Mouse (Mus musculus): ENCODE measurements around the gene Itga4.

Gene Itga4

DNA sequence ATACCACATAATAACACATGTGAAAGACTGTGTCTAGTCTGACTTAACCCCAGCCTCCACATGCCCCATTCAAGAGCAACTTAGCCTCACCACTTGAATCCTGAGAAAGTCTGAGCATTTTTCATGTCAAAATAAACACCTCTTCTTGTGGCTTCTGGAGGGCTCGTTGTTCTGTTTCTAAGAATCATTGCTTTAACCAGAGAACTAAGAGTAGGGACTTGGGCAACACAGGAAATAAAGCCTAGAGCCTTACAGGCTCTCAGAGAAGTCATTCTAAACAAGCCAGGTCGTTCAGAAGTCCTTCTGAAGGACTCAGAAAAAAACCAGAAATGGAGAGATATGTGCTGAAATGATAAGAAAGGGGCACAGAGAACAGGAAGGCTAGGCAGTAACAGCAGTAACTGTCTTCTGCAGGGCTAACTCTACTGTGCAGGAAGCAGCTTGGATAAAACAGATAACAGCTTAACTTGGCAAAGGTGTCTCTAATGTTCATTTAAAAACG is 14.9 kb downstream of the Itga4 start:
- Histone ChIP-seq H3K27me3 (ENCODE audit: insufficient read depth, low read length) (no peaks in the 10 kb centered on the region), H3K9me3 (ENCODE audit: low read length) (no peaks in the 10 kb centered on the region), H3K4me3 (replicated peaks; ENCODE audit: low read length) (no peak overlapping the region), H3K4me1 (replicated peaks; ENCODE audit: low read depth, low read length) (no peaks in the 10 kb centered on the region), H3K36me3 (ENCODE audit: insufficient read depth, low read length) (no peaks in the 10 kb centered on the region)
- TF ChIP-seq NANOG (IDR thresholded peaks at IDR 0.05; ENCODE audit: borderline replicate concordance, low read length) = no peak
- no peak for TF ChIP-seq CTCF (conservative IDR thresholded peaks at IDR 0.05; ENCODE audit: low read length)
- TF ChIP-seq POU5F1 (IDR thresholded peaks at IDR 0.05; ENCODE audit: borderline replicate concordance, low read length) = no peak

- Histone ChIP-seq H3K9me3 (ENCODE audit: low read length) (no peaks in the 10 kb centered on the region), H3K36me3 (ENCODE audit: insufficient read depth, low read length) (no peaks in the 10 kb centered on the region), H3K27me3 (ENCODE audit: insufficient read depth, low read length) (no peaks in the 10 kb centered on the region), H3K4me1 (replicated peaks; ENCODE audit: low read depth, low read length) (no peaks in the 10 kb centered on the region), H3K4me3 (replicated peaks; ENCODE audit: low read length) (no peak overlapping the region)
- TF ChIP-seq POU5F1 (IDR thresholded peaks at IDR 0.05; ENCODE audit: borderline replicate concordance, low read length) = no peak
- TF ChIP-seq NANOG (IDR thresholded peaks at IDR 0.05; ENCODE audit: borderline replicate concordance, low read length) = no peak
- TF ChIP-seq CTCF (conservative IDR thresholded peaks at IDR 0.05; ENCODE audit: low read length) = no peak
Observed at GRCm38 (mm10) chr2:79271838-79272237, 16.6 kb downstream of the Itga4 start.

DNA sequence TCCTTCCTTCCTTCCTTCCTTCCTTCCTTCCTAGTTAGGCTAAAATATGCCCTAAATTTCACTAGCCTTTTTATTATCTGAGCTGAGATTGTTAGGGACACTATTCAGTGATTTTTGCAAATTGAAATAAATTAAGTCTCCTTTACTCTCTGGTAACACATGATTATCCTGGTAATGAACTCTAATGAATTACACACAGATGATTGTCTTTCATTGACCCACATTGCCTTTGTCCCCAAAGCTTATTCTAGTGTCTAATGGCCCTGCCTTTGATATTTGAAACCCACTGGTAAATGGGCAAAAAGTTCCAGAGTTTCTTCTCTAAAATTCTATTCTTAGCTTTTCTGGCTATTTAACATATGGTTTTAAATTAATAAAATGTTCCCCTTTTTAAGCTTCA is 23.4 kb downstream of the Itga4 start:
- no peaks in the 10 kb centered on the region for H3K27me3 ChIP-seq (ENCODE audit: insufficient read depth, low read length)
- no peak overlapping the region for H3K4me3 ChIP-seq (replicated peaks; ENCODE audit: low read length)
- no peaks in the 10 kb centered on the region for H3K9me3 ChIP-seq (ENCODE audit: low read length)
- H3K4me1 ChIP-seq (replicated peaks; ENCODE audit: low read depth, low read length) = no peaks in the 10 kb centered on the region
- no peaks in the 10 kb centered on the region for H3K36me3 ChIP-seq (ENCODE audit: insufficient read depth, low read length)
- TF ChIP-seq NANOG (IDR thresholded peaks at IDR 0.05; ENCODE audit: borderline replicate concordance, low read length) (no peak), CTCF (conservative IDR thresholded peaks at IDR 0.05; ENCODE audit: low read length) (no peak), POU5F1 (IDR thresholded peaks at IDR 0.05; ENCODE audit: borderline replicate concordance, low read length) (no peak)

- Histone ChIP-seq H3K4me1 (replicated peaks; ENCODE audit: low read depth, low read length) (no peaks in the 10 kb centered on the region), H3K9me3 (ENCODE audit: low read length) (no peaks in the 10 kb centered on the region), H3K36me3 (ENCODE audit: insufficient read depth, low read length) (no peaks in the 10 kb centered on the region), H3K27me3 (ENCODE audit: insufficient read depth, low read length) (no peaks in the 10 kb centered on the region), H3K4me3 (replicated peaks; ENCODE audit: low read length) (no peak overlapping the region)
- TF ChIP-seq POU5F1 (IDR thresholded peaks at IDR 0.05; ENCODE audit: borderline replicate concordance, low read length) (no peak), NANOG (IDR thresholded peaks at IDR 0.05; ENCODE audit: borderline replicate concordance, low read length) (no peak), CTCF (conservative IDR thresholded peaks at IDR 0.05; ENCODE audit: low read length) (no peak)
Observed at GRCm38 (mm10) chr2:79284206-79284605, 29.0 kb downstream of the Itga4 start.

DNA sequence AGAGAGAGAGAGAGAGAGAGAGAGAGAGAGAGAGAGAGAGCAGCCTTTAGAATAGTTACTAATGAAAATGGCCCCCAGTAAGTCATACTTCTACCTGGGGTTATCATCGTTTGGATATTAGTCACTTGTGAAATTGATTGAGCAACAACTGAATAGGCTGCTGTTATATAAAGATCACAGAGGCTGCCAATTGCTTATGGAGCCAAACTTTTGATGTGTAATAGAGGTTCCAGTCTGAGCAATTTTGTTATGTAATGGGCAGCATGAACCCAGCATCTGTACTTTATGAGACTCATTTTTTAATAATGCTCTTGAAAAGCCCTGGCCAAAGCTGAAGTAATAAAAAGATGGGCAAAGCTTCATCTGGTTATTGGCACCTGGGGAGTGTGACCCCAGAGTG is 34.9 kb downstream of the Itga4 start:
- Histone ChIP-seq H3K4me3 (replicated peaks; ENCODE audit: low read length) (no peak overlapping the region), H3K27me3 (ENCODE audit: insufficient read depth, low read length) (no peaks in the 10 kb centered on the region), H3K4me1 (replicated peaks; ENCODE audit: low read depth, low read length) (no peaks in the 10 kb centered on the region), H3K36me3 (ENCODE audit: insufficient read depth, low read length) (no peaks in the 10 kb centered on the region), H3K9me3 (ENCODE audit: low read length) (no peaks in the 10 kb centered on the region)
- TF ChIP-seq NANOG (IDR thresholded peaks at IDR 0.05; ENCODE audit: borderline replicate concordance, low read length) = no peak
- no peak for TF ChIP-seq POU5F1 (IDR thresholded peaks at IDR 0.05; ENCODE audit: borderline replicate concordance, low read length)
- TF ChIP-seq CTCF (conservative IDR thresholded peaks at IDR 0.05; ENCODE audit: low read length) = no peak

DNA sequence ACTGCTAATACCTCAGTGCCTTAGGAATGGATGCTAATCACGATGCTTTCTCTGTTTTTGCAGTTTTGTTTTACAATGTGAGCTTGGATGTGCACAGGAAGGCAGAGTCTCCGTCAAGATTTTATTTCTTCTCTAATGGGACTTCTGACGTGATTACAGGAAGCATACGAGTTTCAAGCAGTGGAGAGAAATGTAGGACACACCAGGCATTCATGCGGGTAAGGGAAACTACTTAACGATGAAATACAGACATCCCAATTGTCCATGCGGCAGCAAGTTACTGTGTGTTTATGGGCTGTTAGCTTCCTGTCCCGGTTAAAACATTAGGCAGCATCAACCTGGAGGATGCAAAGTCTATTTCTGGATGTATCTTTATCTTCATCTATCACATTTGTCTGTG is 36.7 kb downstream of the Itga4 start:
- Histone ChIP-seq H3K27me3 (ENCODE audit: insufficient read depth, low read length) (no peaks in the 10 kb centered on the region), H3K36me3 (ENCODE audit: insufficient read depth, low read length) (no peaks in the 10 kb centered on the region), H3K4me1 (replicated peaks; ENCODE audit: low read depth, low read length) (no peaks in the 10 kb centered on the region), H3K9me3 (ENCODE audit: low read length) (no peaks in the 10 kb centered on the region), H3K4me3 (replicated peaks; ENCODE audit: low read length) (no peak overlapping the region)
- TF ChIP-seq NANOG (IDR thresholded peaks at IDR 0.05; ENCODE audit: borderline replicate concordance, low read length) = no peak
- no peak for TF ChIP-seq CTCF (conservative IDR thresholded peaks at IDR 0.05; ENCODE audit: low read length)
- TF ChIP-seq POU5F1 (IDR thresholded peaks at IDR 0.05; ENCODE audit: borderline replicate concordance, low read length) = no peak

DNA sequence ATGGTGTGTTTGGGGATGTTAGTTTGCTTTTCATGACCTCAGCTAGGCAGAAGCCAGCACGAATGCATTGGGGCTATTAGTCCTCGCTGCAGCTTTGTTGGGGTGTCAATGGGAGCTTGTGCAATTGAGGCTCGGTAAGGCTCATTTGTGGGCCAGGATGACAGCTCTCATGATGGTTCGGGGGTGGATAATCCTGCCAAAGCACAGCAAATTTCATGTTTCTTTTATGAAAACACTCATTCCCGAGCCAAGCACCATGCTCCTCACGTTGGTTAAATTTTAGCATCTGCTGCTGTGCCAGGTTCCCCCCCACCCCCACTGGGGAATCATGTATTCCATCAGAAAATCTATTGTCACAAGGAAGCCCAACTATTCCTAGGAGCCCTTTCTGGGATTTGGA is 37.2 kb downstream of the Itga4 start:
- H3K4me3 ChIP-seq (replicated peaks; ENCODE audit: low read length) = no peak overlapping the region
- H3K9me3 ChIP-seq (ENCODE audit: low read length) = no peaks in the 10 kb centered on the region
- H3K36me3 ChIP-seq (ENCODE audit: insufficient read depth, low read length) = no peaks in the 10 kb centered on the region
- TF ChIP-seq CTCF (conservative IDR thresholded peaks at IDR 0.05; ENCODE audit: low read length) = no peak
- TF ChIP-seq POU5F1 (IDR thresholded peaks at IDR 0.05; ENCODE audit: borderline replicate concordance, low read length) = no peak
- TF ChIP-seq NANOG (IDR thresholded peaks at IDR 0.05; ENCODE audit: borderline replicate concordance, low read length) = no peak
- no peaks in the 10 kb centered on the region for H3K27me3 ChIP-seq (ENCODE audit: insufficient read depth, low read length)
- H3K4me1 ChIP-seq (replicated peaks; ENCODE audit: low read depth, low read length) = no peaks in the 10 kb centered on the region

DNA sequence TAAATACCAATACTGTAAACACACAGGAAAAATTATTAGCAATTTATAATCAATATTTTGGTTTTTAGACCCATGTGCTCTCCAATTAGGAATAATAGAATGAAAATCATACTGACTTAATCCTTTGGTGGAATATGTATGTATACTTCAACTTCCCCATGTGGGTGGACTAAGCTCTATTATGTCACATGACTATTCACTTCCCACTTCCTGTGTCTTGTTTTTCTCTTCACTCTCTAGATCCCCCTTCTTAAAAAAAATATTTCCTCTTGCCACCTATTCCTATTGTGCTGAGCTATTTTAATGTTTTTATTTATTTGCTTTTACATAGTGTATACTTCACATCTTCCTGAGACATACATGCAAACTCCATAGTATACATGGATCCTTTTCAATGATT is 47.2 kb downstream of the Itga4 start:
- Histone ChIP-seq H3K4me1 (replicated peaks; ENCODE audit: low read depth, low read length) (no peaks in the 10 kb centered on the region), H3K9me3 (ENCODE audit: low read length) (no peaks in the 10 kb centered on the region)
- no peak for TF ChIP-seq POU5F1 (IDR thresholded peaks at IDR 0.05; ENCODE audit: borderline replicate concordance, low read length)
- no peak for TF ChIP-seq CTCF (conservative IDR thresholded peaks at IDR 0.05; ENCODE audit: low read length)
- no peak for TF ChIP-seq NANOG (IDR thresholded peaks at IDR 0.05; ENCODE audit: borderline replicate concordance, low read length)

GRCm38 (mm10) chr2:79307549-79307948 is 52.3 kb downstream of the Itga4 start:
- TF ChIP-seq CTCF (conservative IDR thresholded peaks at IDR 0.05; ENCODE audit: low read length) (no peak), NANOG (IDR thresholded peaks at IDR 0.05; ENCODE audit: borderline replicate concordance, low read length) (no peak), POU5F1 (IDR thresholded peaks at IDR 0.05; ENCODE audit: borderline replicate concordance, low read length) (no peak)
- Histone ChIP-seq H3K36me3 (ENCODE audit: insufficient read depth, low read length) (no peaks in the 10 kb centered on the region), H3K4me3 (replicated peaks; ENCODE audit: low read length) (no peak overlapping the region), H3K27me3 (ENCODE audit: insufficient read depth, low read length) (no peaks in the 10 kb centered on the region), H3K9me3 (ENCODE audit: low read length) (no peaks in the 10 kb centered on the region), H3K4me1 (replicated peaks; ENCODE audit: low read depth, low read length) (peaks cover 4% of the 10 kb centered on the region)

More for the DNA sequence above, 47.2 kb downstream of the Itga4 start:
- Histone ChIP-seq H3K36me3 (ENCODE audit: insufficient read depth, low read length) (no peaks in the 10 kb centered on the region), H3K4me3 (replicated peaks; ENCODE audit: low read length) (no peak overlapping the region), H3K27me3 (ENCODE audit: insufficient read depth, low read length) (no peaks in the 10 kb centered on the region)
